Mouse (Mus musculus): ENCODE data around the gene Olfr965. TPM values are rescaled to one million over a fixed set of nuclear protein-coding genes. Genes with fewer than 3 reads are reported as not detected.
"Not testable (repeated sequence)": the region's sequence is repeated elsewhere in the genome, so short reads cannot be mapped to it uniquely, and the experiment has no call there.

Gene Olfr965
- total RNA-seq (2014; rRNA removed; ENCODE audit: low replicate concordance) (not detected in 2 replicates), polyA plus RNA-seq (2015; fragmentation: Nextera tagmentation; extraction: Ambion mirVana) (not detected in 2 replicates)

- TF ChIP-seq EP300 (IDR thresholded peaks at IDR 0.05; ENCODE audit: low read depth): no peak
- TF ChIP-seq CTCF (IDR thresholded peaks at IDR 0.05; ENCODE audit: low read depth): no peak
- no peak for ATAC-seq (ENCODE audit: insufficient read depth, low read depth)
- H3K9me3 ChIP-seq (replicated peaks; ENCODE audit: control insufficient read depth, low read length): no peaks in the 10 kb centered on the region
Measured at GRCm38 (mm10) chr9:39711053-39711452, at the start of gene Olfr965. Gene Olfr965, plus strand, starts transcription at chr9:39711353.

GRCm38 (mm10) chr9:39666905-39667304 lies 44.2 kb upstream of the Olfr965 start, which contains the start of gene Olfr963:
Gene Olfr963, plus strand, starts transcription at chr9:39667205.
- TF ChIP-seq EP300 (IDR thresholded peaks at IDR 0.05; ENCODE audit: low read depth): no peak
- no peak for TF ChIP-seq CTCF (IDR thresholded peaks at IDR 0.05; ENCODE audit: low read depth)
- Histone ChIP-seq H3K4me2 (ENCODE audit: low read depth, low read length) (no peak within 1 kb of the TSS), H3K27ac (ENCODE audit: low read depth) (no peak within 1 kb of the TSS), H3K9me3 (replicated peaks; ENCODE audit: control insufficient read depth, low read length) (peaks cover 5% of the 10 kb centered on the region; the same call in 1 of the 2 replicates), H3K27me3 (ENCODE audit: control insufficient read depth, insufficient read depth, low read length) (no peaks in the 10 kb centered on the region), H3K4me3 (ENCODE audit: low read depth, low read length) (no peak within 1 kb of the TSS), H3K4me1 (ENCODE audit: control insufficient read depth, insufficient read depth) (no peaks in the 10 kb centered on the region), H3K36me3 (replicated peaks; ENCODE audit: control insufficient read depth, insufficient read depth, low read length) (no peaks in the 10 kb centered on the region), H3K9ac (replicated peaks; ENCODE audit: low read depth, low read length) (no peak within 1 kb of the TSS)
- DNase-seq (ENCODE audit: low spot score) (no peak), ATAC-seq (ENCODE audit: insufficient read depth, low read depth) (no peak)
- WGBS: 81% methylated on average over 1 of the region's 1 CpGs

More at GRCm38 (mm10) chr9:39711053-39711452, at the start of gene Olfr965:
- no peaks in the 10 kb centered on the region for H3K36me3 ChIP-seq (replicated peaks; ENCODE audit: control insufficient read depth, insufficient read depth, low read length)
- no peaks in the 10 kb centered on the region for H3K27me3 ChIP-seq (ENCODE audit: control insufficient read depth, insufficient read depth, low read length)
- no peak within 1 kb of the TSS for H3K4me3 ChIP-seq (ENCODE audit: low read depth, low read length)
- no peak within 1 kb of the TSS for H3K27ac ChIP-seq (ENCODE audit: low read depth)
- no peak within 1 kb of the TSS for H3K9ac ChIP-seq (replicated peaks; ENCODE audit: low read depth, low read length)
- no peak within 1 kb of the TSS for H3K4me2 ChIP-seq (ENCODE audit: low read depth, low read length)
- no peaks in the 10 kb centered on the region for H3K4me1 ChIP-seq (ENCODE audit: control insufficient read depth, insufficient read depth)
- no peak for DNase-seq (ENCODE audit: low spot score)

DNA sequence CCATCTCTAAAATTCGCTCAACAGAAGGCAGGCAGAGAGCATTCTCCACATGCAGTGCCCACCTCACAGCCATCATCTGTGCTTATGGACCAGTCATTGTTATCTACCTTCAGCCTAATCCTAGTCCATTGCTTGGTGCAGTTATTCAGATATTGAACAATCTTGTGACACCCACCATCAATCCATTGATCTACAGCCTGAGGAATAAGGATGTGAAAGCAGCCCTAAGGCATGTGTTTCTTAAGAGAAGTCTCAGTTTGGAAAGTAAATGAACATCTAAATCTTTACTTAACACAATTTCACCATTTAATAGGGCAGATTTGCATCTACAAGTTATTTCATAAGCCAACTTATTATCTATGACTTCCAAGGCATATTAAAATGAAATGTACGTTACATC lies 41.4 kb upstream of the Olfr965 start:
- Histone ChIP-seq H3K36me3 (replicated peaks; ENCODE audit: control insufficient read depth, insufficient read depth, low read length) (no peaks in the 10 kb centered on the region), H3K27ac (ENCODE audit: low read depth) (no peak overlapping the region), H3K4me3 (ENCODE audit: low read depth, low read length) (no peak overlapping the region), H3K9me3 (replicated peaks; ENCODE audit: control insufficient read depth, low read length) (no peaks in the 10 kb centered on the region), H3K4me1 (ENCODE audit: control insufficient read depth, insufficient read depth) (no peaks in the 10 kb centered on the region), H3K9ac (replicated peaks; ENCODE audit: low read depth, low read length) (no peak overlapping the region), H3K27me3 (ENCODE audit: control insufficient read depth, insufficient read depth, low read length) (no peaks in the 10 kb centered on the region), H3K4me2 (ENCODE audit: low read depth, low read length) (no peak overlapping the region)
- ATAC-seq (ENCODE audit: insufficient read depth, low read depth) (no peak), DNase-seq (ENCODE audit: low spot score) (no peak)
- TF ChIP-seq CTCF (IDR thresholded peaks at IDR 0.05; ENCODE audit: low read depth): no peak
- no peak for TF ChIP-seq EP300 (IDR thresholded peaks at IDR 0.05; ENCODE audit: low read depth)
- WGBS: 63% methylated on average over 2 of the region's 2 CpGs

DNA sequence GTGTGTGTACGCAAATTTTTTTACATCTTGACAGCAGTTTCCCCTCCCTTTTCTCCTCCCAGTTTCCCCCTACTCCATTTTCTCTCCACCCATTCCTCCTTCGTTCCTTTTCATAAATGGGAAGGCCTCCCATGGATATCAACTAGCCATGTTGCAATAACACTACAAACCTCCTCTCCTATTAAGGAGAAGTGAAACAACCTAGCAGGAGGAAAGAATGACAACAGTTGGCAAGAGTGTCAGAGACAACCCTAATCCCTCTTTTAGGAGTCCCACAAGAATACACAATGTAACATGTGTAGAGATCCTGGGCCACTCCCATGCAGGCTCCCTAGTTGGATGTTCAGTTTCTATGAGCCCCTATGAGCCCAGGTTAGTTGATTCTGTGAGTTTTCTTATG lies 36.3 kb upstream of the Olfr965 start:
- Histone ChIP-seq H3K27me3 (ENCODE audit: control insufficient read depth, insufficient read depth, low read length) (no peaks in the 10 kb centered on the region), H3K4me3 (ENCODE audit: low read depth, low read length) (no peak overlapping the region), H3K27ac (ENCODE audit: low read depth) (no peak overlapping the region), H3K4me2 (ENCODE audit: low read depth, low read length) (no peak overlapping the region), H3K36me3 (replicated peaks; ENCODE audit: control insufficient read depth, insufficient read depth, low read length) (no peaks in the 10 kb centered on the region), H3K9ac (replicated peaks; ENCODE audit: low read depth, low read length) (no peak overlapping the region), H3K4me1 (ENCODE audit: control insufficient read depth, insufficient read depth) (no peaks in the 10 kb centered on the region), H3K9me3 (replicated peaks; ENCODE audit: control insufficient read depth, low read length) (no peaks in the 10 kb centered on the region)
- TF ChIP-seq EP300 (IDR thresholded peaks at IDR 0.05; ENCODE audit: low read depth): no peak
- no peak for TF ChIP-seq CTCF (IDR thresholded peaks at IDR 0.05; ENCODE audit: low read depth)
- ATAC-seq (ENCODE audit: insufficient read depth, low read depth) (no peak), DNase-seq (ENCODE audit: low spot score) (no peak)
- 64% methylated on average over 2 of the region's 2 CpGs for WGBS

- no peak overlapping the region for H3K4me3 ChIP-seq (ENCODE audit: low read depth, low read length)
- WGBS: 85% methylated on average over 2 of the region's 2 CpGs
- no peak overlapping the region for H3K4me2 ChIP-seq (ENCODE audit: low read depth, low read length)
- ATAC-seq (ENCODE audit: insufficient read depth, low read depth) (no peak), DNase-seq (ENCODE audit: low spot score) (no peak)
- TF ChIP-seq EP300 (IDR thresholded peaks at IDR 0.05; ENCODE audit: low read depth) (no peak), CTCF (IDR thresholded peaks at IDR 0.05; ENCODE audit: low read depth) (no peak)
- H3K27me3 ChIP-seq (ENCODE audit: control insufficient read depth, insufficient read depth, low read length): no peaks in the 10 kb centered on the region
- H3K27ac ChIP-seq (ENCODE audit: low read depth): no peak overlapping the region
- H3K4me1 ChIP-seq (ENCODE audit: control insufficient read depth, insufficient read depth): no peaks in the 10 kb centered on the region
- H3K9ac ChIP-seq (replicated peaks; ENCODE audit: low read depth, low read length): no peak overlapping the region
- no peaks in the 10 kb centered on the region for H3K9me3 ChIP-seq (replicated peaks; ENCODE audit: control insufficient read depth, low read length)
- H3K36me3 ChIP-seq (replicated peaks; ENCODE audit: control insufficient read depth, insufficient read depth, low read length): no peaks in the 10 kb centered on the region
Measured at GRCm38 (mm10) chr9:39678557-39678956, 32.6 kb upstream of the Olfr965 start.

GRCm38 (mm10) chr9:39679280-39679679 lies 31.9 kb upstream of the Olfr965 start:
- no peak overlapping the region for H3K4me3 ChIP-seq (ENCODE audit: low read depth, low read length)
- TF ChIP-seq EP300 (IDR thresholded peaks at IDR 0.05; ENCODE audit: low read depth) (no peak), CTCF (IDR thresholded peaks at IDR 0.05; ENCODE audit: low read depth) (no peak)
- no peak overlapping the region for H3K27ac ChIP-seq (ENCODE audit: low read depth)
- no peaks in the 10 kb centered on the region for H3K4me1 ChIP-seq (ENCODE audit: control insufficient read depth, insufficient read depth)
- no peak for DNase-seq (ENCODE audit: low spot score)
- no peaks in the 10 kb centered on the region for H3K27me3 ChIP-seq (ENCODE audit: control insufficient read depth, insufficient read depth, low read length)
- H3K9me3 ChIP-seq (replicated peaks; ENCODE audit: control insufficient read depth, low read length): no peaks in the 10 kb centered on the region
- no peak overlapping the region for H3K9ac ChIP-seq (replicated peaks; ENCODE audit: low read depth, low read length)
- 48% methylated on average over 2 of the region's 2 CpGs for WGBS
- H3K36me3 ChIP-seq (replicated peaks; ENCODE audit: control insufficient read depth, insufficient read depth, low read length): no peaks in the 10 kb centered on the region
- ATAC-seq (ENCODE audit: insufficient read depth, low read depth): no peak
- H3K4me2 ChIP-seq (ENCODE audit: low read depth, low read length): no peak overlapping the region

DNA sequence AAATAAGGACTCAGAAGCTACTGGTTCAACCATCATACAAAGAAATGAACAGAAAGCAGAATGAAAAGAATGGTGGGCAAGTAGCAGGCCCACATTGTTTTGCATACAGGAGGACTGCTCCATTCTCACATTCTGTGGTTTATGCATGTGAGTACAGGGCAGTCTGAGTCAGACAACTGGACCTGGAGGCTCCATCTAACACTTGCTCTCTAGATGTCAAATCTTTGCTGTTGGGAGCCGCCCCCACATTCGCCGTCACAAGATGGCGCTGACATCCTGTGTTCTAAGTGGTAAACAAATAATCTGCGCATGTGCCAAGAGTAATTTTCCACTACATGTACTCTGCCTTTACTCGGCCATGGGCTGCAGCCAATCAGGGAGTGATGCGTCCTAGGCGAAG lies 10.0 kb upstream of the Olfr965 start:
- H3K4me1 ChIP-seq (ENCODE audit: control insufficient read depth, insufficient read depth); H3K9me3 ChIP-seq (replicated peaks; ENCODE audit: control insufficient read depth, low read length); H3K9ac ChIP-seq (replicated peaks; ENCODE audit: low read depth, low read length); H3K27me3 ChIP-seq (ENCODE audit: control insufficient read depth, insufficient read depth, low read length); H3K36me3 ChIP-seq (replicated peaks; ENCODE audit: control insufficient read depth, insufficient read depth, low read length); H3K27ac ChIP-seq (ENCODE audit: low read depth); DNase-seq (ENCODE audit: low spot score); H3K4me3 ChIP-seq (ENCODE audit: low read depth, low read length); H3K4me2 ChIP-seq (ENCODE audit: low read depth, low read length); ATAC-seq (ENCODE audit: insufficient read depth, low read depth): not testable (repeated sequence)
- 81% methylated on average over 6 of the region's 8 CpGs for WGBS

Data from heart, postnatal 0 days (tissue).